Mouse (Mus musculus): ENCODE results near the gene Cmc2. TPM values are rescaled to one million over a fixed set of nuclear protein-coding genes. Genes with fewer than 3 reads are reported as not detected.

Gene Cmc2
- polyA plus RNA-seq, 1 experiment, result 10.3 TPM

- DNase-seq (ENCODE audit: low read depth, low spot score), result no peak
- WGBS, result 18% methylated on average over 17 of the region's 17 CpGs
Measured at GRCm38 (mm10) chr8:116922060-116922757, 954 bp upstream of the Cmc2 start.

GRCm38 (mm10) chr8:116921005-116921336, 284 bp downstream of the Cmc2 start:
- DNase-seq (ENCODE audit: low read depth, low spot score), result no peak
- under 1% methylated on average over 22 of the region's 22 CpGs for WGBS

GRCm38 (mm10) chr8:116905836-116906235, 15.4 kb downstream of the Cmc2 start:
- DNase-seq (ENCODE audit: low read depth, low spot score), result no peak
- WGBS, result 94% methylated on average over 4 of the region's 4 CpGs

DNA sequence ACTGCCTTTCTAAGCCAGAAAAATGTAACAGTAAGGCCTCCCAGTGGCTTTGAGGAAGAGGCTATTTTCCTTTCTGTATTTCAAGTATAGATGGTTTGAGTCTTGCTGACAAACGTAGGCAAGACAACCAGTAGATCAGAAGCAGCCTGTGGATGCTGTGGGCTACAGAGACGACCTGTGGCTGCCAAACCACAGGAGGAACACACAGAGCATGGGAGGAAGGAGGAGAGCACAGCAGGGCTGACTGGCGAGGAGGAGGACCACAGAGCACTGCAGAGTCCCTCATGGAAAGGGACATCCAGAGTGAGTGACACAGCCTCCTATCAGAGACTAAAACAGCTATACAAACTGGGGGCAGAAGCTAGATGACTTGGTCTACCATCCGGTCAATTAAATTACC, 16.0 kb downstream of the Cmc2 start:
- no peak for DNase-seq (ENCODE audit: low read depth, low spot score)
- WGBS, result 90% methylated on average over 4 of the region's 4 CpGs

DNA sequence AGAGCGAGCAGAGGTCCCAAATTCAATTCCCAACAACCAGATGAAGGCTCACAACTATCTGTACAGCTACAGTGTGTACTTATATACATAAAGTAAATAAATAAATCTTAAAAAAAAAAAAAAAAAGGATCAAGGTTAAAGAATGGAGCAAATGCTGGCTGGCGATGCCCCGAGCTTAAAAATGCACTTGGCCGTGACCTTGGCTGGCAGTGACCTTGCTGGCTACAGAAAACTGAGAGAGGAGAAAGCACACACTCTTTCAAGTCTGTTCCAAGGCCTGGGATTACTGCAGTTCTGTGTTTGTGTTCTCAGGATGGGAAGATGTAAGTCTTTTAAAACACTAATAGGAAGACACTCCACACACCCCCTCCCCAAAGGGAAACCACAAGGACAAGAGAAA, 16.5 kb downstream of the Cmc2 start:
- no peak for DNase-seq (ENCODE audit: low read depth, low spot score)
- 93% methylated on average over 4 of the region's 4 CpGs for WGBS

DNA sequence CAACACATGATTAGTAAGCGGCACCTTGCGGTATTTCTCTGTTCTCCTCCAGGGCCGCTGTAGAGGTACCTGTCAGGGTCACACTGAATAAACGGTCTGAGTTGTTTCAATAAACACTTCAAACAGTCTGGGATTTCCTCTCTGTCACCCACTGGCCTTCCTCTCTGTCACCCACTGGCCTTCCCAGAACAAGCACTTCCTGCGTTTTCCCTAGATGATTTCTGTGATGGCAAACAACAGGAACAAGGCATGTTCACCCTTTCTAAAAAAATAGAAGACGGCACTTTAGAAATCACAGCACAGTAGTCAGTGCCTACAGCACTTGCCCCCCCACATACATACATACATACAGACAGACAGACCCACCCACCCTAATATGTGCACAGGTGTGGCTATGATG, 25.7 kb downstream of the Cmc2 start:
- no peak for DNase-seq (ENCODE audit: low read depth, low spot score)
- 94% methylated on average over 6 of the region's 6 CpGs for WGBS

GRCm38 (mm10) chr8:116893938-116894337, 27.3 kb downstream of the Cmc2 start:
- WGBS, result 80% methylated on average over 11 of the region's 11 CpGs
- DNase-seq (ENCODE audit: low read depth, low spot score), result no peak

DNA sequence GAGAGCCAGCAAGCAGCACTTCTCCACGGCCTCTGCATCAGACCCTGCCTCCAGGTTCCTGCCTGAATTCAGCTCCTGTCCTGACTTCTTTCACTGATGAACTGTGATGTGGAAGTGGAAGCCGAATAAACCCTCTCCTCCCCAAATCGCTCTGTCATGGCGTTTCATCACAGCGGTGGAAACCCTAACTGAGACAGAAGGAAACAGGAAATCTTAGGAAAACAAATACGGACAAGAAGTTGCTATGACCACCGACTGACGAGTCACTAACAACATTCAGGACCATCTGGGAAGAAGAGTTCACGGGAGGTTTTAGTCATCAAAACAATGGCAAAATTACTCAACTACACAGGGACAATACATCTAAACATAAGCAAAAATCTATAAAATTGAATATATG, 28.6 kb downstream of the Cmc2 start:
- WGBS, result 65% methylated on average over 9 of the region's 9 CpGs
- no peak for DNase-seq (ENCODE audit: low read depth, low spot score)

DNA sequence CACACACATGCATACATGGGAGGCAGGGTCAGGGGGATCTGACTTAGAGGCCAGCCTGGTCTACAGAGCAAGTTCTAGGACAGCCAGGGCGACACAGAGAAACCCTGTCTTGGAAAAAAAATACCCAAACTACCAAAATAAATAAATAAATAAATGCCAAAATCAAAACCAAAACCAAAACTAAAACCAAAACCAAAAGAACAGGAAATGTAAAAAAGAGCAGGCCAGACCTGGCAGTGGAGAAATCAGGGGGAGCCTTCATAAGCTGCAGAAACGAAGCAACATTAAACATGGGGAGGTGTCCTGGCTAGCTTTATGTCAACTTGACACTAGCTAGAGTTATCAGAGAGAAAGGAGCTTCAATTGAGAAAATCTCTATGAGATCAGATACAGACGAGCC, 29.1 kb downstream of the Cmc2 start:
- no peak for DNase-seq (ENCODE audit: low read depth, low spot score)
- WGBS, result 79% methylated on average over 3 of the region's 3 CpGs

GRCm38 (mm10) chr8:116891446-116891845, 29.8 kb downstream of the Cmc2 start:
- 87% methylated on average over 5 of the region's 5 CpGs for WGBS
- no peak for DNase-seq (ENCODE audit: low read depth, low spot score)

DNA sequence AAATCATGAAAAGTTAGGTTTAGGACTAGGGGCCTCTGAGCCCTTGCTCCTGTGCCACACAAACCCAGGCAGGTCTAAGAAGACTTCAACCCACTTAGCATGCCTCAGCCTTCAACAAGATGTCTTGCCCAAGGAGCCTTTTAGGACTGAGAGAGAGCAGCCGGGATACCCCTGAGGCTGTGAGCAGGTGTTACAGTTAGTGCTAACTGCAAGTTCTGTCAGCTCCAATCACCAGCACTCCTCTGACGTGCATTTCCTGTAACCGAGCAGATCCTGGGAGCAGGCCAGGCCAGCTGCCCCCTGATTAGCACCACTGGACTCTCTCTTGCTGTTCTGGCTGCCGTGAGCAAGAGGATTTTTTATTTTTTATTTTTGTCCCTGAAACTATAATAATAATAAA, 33.4 kb downstream of the Cmc2 start:
- 82% methylated on average over 4 of the region's 4 CpGs for WGBS
- no peak for DNase-seq (ENCODE audit: low read depth, low spot score)

DNA sequence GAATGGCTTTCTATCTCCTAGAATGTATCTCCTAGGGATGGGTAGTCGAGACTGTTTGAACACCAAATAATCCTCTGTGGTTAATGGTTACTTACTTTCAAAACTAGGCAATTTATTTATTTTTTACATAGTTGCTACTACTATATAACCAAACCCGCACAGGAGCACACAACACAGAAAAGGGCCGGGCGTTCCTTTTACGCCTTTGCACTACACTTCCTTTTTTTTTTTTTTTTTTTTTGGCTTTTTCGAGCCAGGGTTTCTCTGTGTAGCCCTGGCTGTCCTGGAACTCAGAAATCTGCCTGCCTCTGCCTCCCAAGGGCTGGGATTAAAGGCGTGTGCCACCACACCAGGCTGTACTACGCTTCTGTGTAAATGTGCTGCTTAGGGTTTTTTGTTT, 39.9 kb downstream of the Cmc2 start:
- WGBS, result 67% methylated on average over 8 of the region's 8 CpGs
- DNase-seq (ENCODE audit: low read depth, low spot score), result no peak

GRCm38 (mm10) chr8:116875798-116876450, 45.3 kb downstream of the Cmc2 start:
- 66% methylated on average over 17 of the region's 17 CpGs for WGBS

GRCm38 (mm10) chr8:116873986-116874385, 47.3 kb downstream of the Cmc2 start:
- 70% methylated on average over 8 of the region's 8 CpGs for WGBS
- DNase-seq (ENCODE audit: low read depth, low spot score), result no peak

More at GRCm38 (mm10) chr8:116875798-116876450, 45.3 kb downstream of the Cmc2 start:
- no peak for DNase-seq (ENCODE audit: low read depth, low spot score)

GRCm38 (mm10) chr8:116873586-116873985, 47.7 kb downstream of the Cmc2 start:
- DNase-seq (ENCODE audit: low read depth, low spot score), result no peak

GRCm38 (mm10) chr8:116872761-116873342, 48.4 kb downstream of the Cmc2 start:
- DNase-seq (ENCODE audit: low read depth, low spot score), result no peak
- 44% methylated on average over 2 of the region's 2 CpGs for WGBS

More at GRCm38 (mm10) chr8:116873586-116873985, 47.7 kb downstream of the Cmc2 start:
- WGBS, result 54% methylated on average over 11 of the region's 11 CpGs

DNA sequence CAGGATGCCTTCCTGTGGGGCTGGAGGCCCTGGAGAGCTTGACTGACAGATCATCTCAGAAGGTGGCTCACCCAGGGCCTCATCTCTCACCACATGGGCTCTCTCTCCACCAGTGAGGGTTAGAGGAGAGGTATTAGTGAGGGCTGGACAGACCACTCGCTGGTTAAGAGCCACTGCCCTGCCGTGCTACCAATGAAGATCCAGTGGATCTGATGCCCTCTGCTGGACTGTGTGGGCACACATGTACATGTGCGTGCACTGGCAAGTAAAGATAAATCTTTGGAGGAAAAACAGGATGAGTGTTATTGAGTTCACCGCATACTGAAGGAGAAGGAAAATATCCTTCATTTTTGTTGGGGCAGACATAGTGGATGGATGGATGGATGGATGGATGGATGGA, 52.6 kb downstream of the Cmc2 start:
- no peak for DNase-seq (ENCODE audit: low read depth, low spot score)
- 14% methylated on average over 4 of the region's 4 CpGs for WGBS

GRCm38 (mm10) chr8:116867321-116867720, 53.9 kb downstream of the Cmc2 start:
- 67% methylated on average over 9 of the region's 9 CpGs for WGBS
- no peak for DNase-seq (ENCODE audit: low read depth, low spot score)

- WGBS, result 63% methylated on average over 13 of the region's 13 CpGs
- no peak for DNase-seq (ENCODE audit: low read depth, low spot score)
Measured at GRCm38 (mm10) chr8:116866118-116866903, 54.9 kb downstream of the Cmc2 start.

- 93% methylated on average over 3 of the region's 3 CpGs for WGBS
- no peak for DNase-seq (ENCODE audit: low read depth, low spot score)
Measured at GRCm38 (mm10) chr8:116864514-116864913, 56.7 kb downstream of the Cmc2 start.
